Mouse (Mus musculus) cortical plate, adult 2 months (tissue): Measurements from ENCODE around the gene Adk.

ENCODE experiments used
- CTCF ChIP-seq: fragments of 200-500 bp; IDR thresholded peaks from 2 replicates; pipeline ENCODE4 v1.5.1; 2011; ENCODE audit warnings: mild to moderate bottlenecking, control low read depth, low read length; ENCODE audit not compliant: insufficient read depth; ENCODE audit errors: extremely low read depth
- POLR2A ChIP-seq: fragments of 200-500 bp; IDR thresholded peaks from 2 replicates; pipeline ENCODE4 v1.6.1; 2011; ENCODE audit warnings: mild to moderate bottlenecking, low read length, control low read depth; ENCODE audit not compliant: insufficient read depth; ENCODE audit errors: extremely low read depth

DNA sequence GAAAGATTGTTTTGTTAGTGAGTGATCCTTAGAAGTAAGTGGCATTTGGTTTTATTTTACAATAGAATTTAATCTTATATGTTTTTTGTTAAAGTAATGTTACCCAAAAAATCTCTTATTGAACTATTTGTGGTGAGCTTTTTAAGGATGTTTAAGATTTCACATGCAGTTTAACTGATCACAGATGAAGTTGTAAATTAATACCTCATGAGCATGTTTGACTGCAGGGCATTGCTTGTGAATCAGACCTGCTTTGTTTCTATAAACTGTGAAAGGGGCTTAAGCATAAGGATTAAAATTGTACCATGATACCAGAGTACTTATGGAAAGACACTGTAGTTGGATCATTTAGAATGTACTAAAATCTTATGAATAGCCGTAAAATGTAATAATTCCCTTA is 94.8 kb downstream of the Adk start:
- TF ChIP-seq POLR2A (no peak), CTCF (no peak)
